24 mouse cellular contexts compared by ENCODE assay signal in the genomic region with DNA sequence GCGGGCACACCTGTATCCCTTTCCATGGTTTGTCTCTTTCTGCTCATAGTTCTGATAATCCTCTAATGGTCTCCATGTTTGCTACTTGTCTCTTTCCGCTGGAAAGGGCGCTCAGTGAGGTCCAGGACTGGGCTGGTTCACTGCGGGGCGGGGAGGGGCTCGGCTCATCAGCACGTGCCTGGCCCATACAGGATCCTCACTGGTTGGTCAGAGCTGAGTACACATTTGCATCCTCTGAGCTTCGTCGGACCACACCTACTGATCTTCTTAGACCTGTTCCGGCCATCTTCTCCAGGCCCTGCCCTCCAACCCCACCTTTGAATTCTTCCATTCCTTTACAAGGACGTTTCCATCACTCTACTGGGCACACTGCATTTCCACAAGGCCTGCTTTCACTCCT. TPM values are rescaled to one million over a fixed set of nuclear protein-coding genes. Genes with fewer than 3 reads are reported as not detected.
DNase-seq lines count a peak whose midpoint lies in the region; ATAC-seq and TF ChIP-seq lines count a peak whose summit lies in the region.
"Had no signal": no experiment of that assay in that cellular context is flagged by ENCODE, and none has a peak within 500 bp of the region (broad histone marks: within the 10 kb centered on the region; RNA-seq: fewer than 3 reads in every experiment).

No protein-coding gene starts in this region.

- H3K27ac ChIP-seq in CH12.LX (ENCODE audit: insufficient read depth, low read depth) (no peak overlapping the region), ES-E14 (ENCODE audit: insufficient read depth, low read depth, low read length, poor library complexity, severe bottlenecking) (no peak overlapping the region)
- no peak overlapping the region for H3K27ac ChIP-seq in forebrain, postnatal 0 days (ENCODE audit: low read depth, low read length)
- H3K27ac ChIP-seq: embryonic facial prominence, embryonic 12.5 days; embryonic facial prominence, embryonic 15.5 days; heart, embryonic 13.5 days; hindbrain, embryonic 12.5 days; hindbrain, embryonic 15.5 days had no signal

- DNase-seq in CH12.LX (ENCODE audit: extremely low read depth) = no peak
- peak; percentile 34 for DNase-seq in ES-E14 (ENCODE audit: low read depth, low spot score)
- peak; percentile 87 for DNase-seq in ZHBTc4 (ENCODE audit: low read depth, low spot score)
- no peak for DNase-seq in forebrain, postnatal 0 days
- DNase-seq in right cerebral cortex, postnatal 25 days = no peak
- DNase-seq: adrenal gland, postnatal 14 days; cerebellum, adult 11 months; cerebellum, adult 2 months; cerebellum, adult 9-11 months; cerebellum, postnatal 25 days; gastrocnemius, postnatal 10 days; gastrocnemius, postnatal 36 days; kidney, adult 2 months had no signal

- no peak for TF ChIP-seq EP300 in CH12.LX (IDR thresholded peaks at IDR 0.05; ENCODE audit: low read length)

- 87% methylated on average over 11 of the region's 11 CpGs for WGBS in forebrain, postnatal 0 days

- TF ChIP-seq CTCF in CH12.LX (conservative IDR thresholded peaks at IDR 0.05 in 1 of 2, IDR thresholded peaks at IDR 0.05 in 1 of 2; ENCODE audit: low read depth in 2 of 2, low read length in 2 of 2) = no peak
- no peak for TF ChIP-seq CTCF in E14TG2a.4 (conservative IDR thresholded peaks at IDR 0.05; ENCODE audit: low read length)
- TF ChIP-seq CTCF in forebrain, postnatal 0 days (IDR thresholded peaks at IDR 0.05; ENCODE audit: low read depth) = no peak

- no peak for ATAC-seq in forebrain, postnatal 0 days
- ATAC-seq: CD4-positive, CD25-positive, alpha-beta regulatory T cell, adult 4 months; forebrain, embryonic 14.5 days; intestine, postnatal 0 days; Patski had no signal

- H3K36me3 ChIP-seq in CH12.LX (replicated peaks in 1 of 2; ENCODE audit: control insufficient read depth in 1 of 2, insufficient read depth in 1 of 2, low read length in 1 of 2) (no peaks in the 10 kb centered on the region), E14TG2a.4 (ENCODE audit: insufficient read depth, low read length) (no peaks in the 10 kb centered on the region), ES-E14 (ENCODE audit: control insufficient read depth, insufficient read depth, low read length, poor library complexity, severe bottlenecking) (no peaks in the 10 kb centered on the region)
- no peaks in the 10 kb centered on the region for H3K36me3 ChIP-seq in forebrain, postnatal 0 days (ENCODE audit: insufficient read depth)
- H3K36me3 ChIP-seq: embryonic facial prominence, embryonic 12.5 days; embryonic facial prominence, embryonic 15.5 days; G1E; heart, embryonic 13.5 days; hindbrain, embryonic 12.5 days; hindbrain, embryonic 15.5 days had no signal

- H3K4me1 ChIP-seq in CH12.LX (ENCODE audit: control insufficient read depth in 1 of 2, insufficient read depth in 2 of 2) = peaks cover 7 to 24% of the 10 kb centered on the region in 2 experiments
- H3K4me1 ChIP-seq in E14TG2a.4 (replicated peaks; ENCODE audit: low read depth, low read length) = peaks cover 57% of the 10 kb centered on the region
- peaks cover 4 to 19% of the 10 kb centered on the region in 2 experiments; a peak in 3 of 4 replicates for H3K4me1 ChIP-seq in ES-E14 (ENCODE audit: control insufficient read depth in 2 of 2, insufficient read depth in 2 of 2, low read length in 2 of 2, poor library complexity in 1 of 2)
- no peaks in the 10 kb centered on the region for H3K4me1 ChIP-seq in forebrain, postnatal 0 days (ENCODE audit: insufficient read depth)
- H3K4me1 ChIP-seq: embryonic facial prominence, embryonic 12.5 days; hindbrain, embryonic 12.5 days; hindbrain, embryonic 15.5 days had no signal

- H3K4me2 ChIP-seq in CH12.LX (ENCODE audit: insufficient read depth, low read depth, poor library complexity, severe bottlenecking) = no peak overlapping the region
- no peak overlapping the region for H3K4me2 ChIP-seq in forebrain, postnatal 0 days (ENCODE audit: low read depth)
- H3K4me2 ChIP-seq: embryonic facial prominence, embryonic 12.5 days; embryonic facial prominence, embryonic 15.5 days; heart, embryonic 13.5 days; hindbrain, embryonic 12.5 days; hindbrain, embryonic 15.5 days had no signal

- no peak for TF ChIP-seq POLR2A in CH12.LX (IDR thresholded peaks at IDR 0.05; ENCODE audit: low read depth, low read length)

- H3K9me3 ChIP-seq in CH12.LX (replicated peaks; ENCODE audit: low read length) = no peaks in the 10 kb centered on the region
- no peaks in the 10 kb centered on the region for H3K9me3 ChIP-seq in E14TG2a.4 (ENCODE audit: low read length)
- no peaks in the 10 kb centered on the region for H3K9me3 ChIP-seq in ES-E14 (ENCODE audit: control insufficient read depth, insufficient read depth, low read depth, low read length)
- H3K9me3 ChIP-seq in forebrain, postnatal 0 days (ENCODE audit: low read length) = no peaks in the 10 kb centered on the region
- H3K9me3 ChIP-seq: embryonic facial prominence, embryonic 12.5 days; embryonic facial prominence, embryonic 15.5 days; G1E; heart, embryonic 13.5 days; hindbrain, embryonic 12.5 days; hindbrain, embryonic 15.5 days had no signal

- H3K27me3 ChIP-seq in CH12.LX (replicated peaks) (no peaks in the 10 kb centered on the region), E14TG2a.4 (ENCODE audit: insufficient read depth, low read length) (no peaks in the 10 kb centered on the region)
- H3K27me3 ChIP-seq in forebrain, postnatal 0 days (ENCODE audit: insufficient read depth, low read length) = no peaks in the 10 kb centered on the region
- H3K27me3 ChIP-seq: embryonic facial prominence, embryonic 12.5 days; embryonic facial prominence, embryonic 15.5 days; heart, embryonic 13.5 days; hindbrain, embryonic 12.5 days; hindbrain, embryonic 15.5 days; Patski had no signal

- in situ Hi-C loops in CH12.LX (cut with MboI; ENCODE audit: low pct_ligation_motif_present, low pct_unique_long_range_greater_than_20kb, low sequenced_read_pairs) = no loop called here
- in situ Hi-C loops in ES-E14 (cut with MboI; ENCODE audit: low sequenced_read_pairs in 2 of 2, unreplicated experiment in 2 of 2) = no loop called here

- TF ChIP-seq RAD21 in CH12.LX (IDR thresholded peaks at IDR 0.05; ENCODE audit: low read depth, low read length) = no peak

- dilution Hi-C loops in CH12.LX (cut with MboI; ENCODE audit: extremely low pct_ligation_motif_present, extremely low pct_unique_long_range_greater_than_20kb, low sequenced_read_pairs) = no loop called here

- no peaks in the 10 kb centered on the region for H3K79me2 ChIP-seq in CH12.LX (replicated peaks; ENCODE audit: control insufficient read depth, extremely low read depth, insufficient read depth, poor library complexity, severe bottlenecking)

- H3K9ac ChIP-seq in CH12.LX (ENCODE audit: insufficient read depth, low read depth) = no peak overlapping the region
- H3K9ac ChIP-seq in ES-E14 (ENCODE audit: insufficient read depth, low read depth, low read length, poor library complexity, severe bottlenecking) = no peak overlapping the region
- no peak overlapping the region for H3K9ac ChIP-seq in forebrain, postnatal 0 days
- H3K9ac ChIP-seq: embryonic facial prominence, embryonic 12.5 days; embryonic facial prominence, embryonic 15.5 days; heart, embryonic 13.5 days; hindbrain, embryonic 12.5 days; hindbrain, embryonic 15.5 days had no signal

- H3K4me3 ChIP-seq in CH12.LX (replicated peaks in 1 of 3; ENCODE audit: low read depth in 2 of 3, low read length in 2 of 3, poor library complexity in 1 of 3) = no peak overlapping the region
- H3K4me3 ChIP-seq in E14TG2a.4 (replicated peaks; ENCODE audit: low read length) = peak overlapping the region; percentile 35; the same call in 1 of the 2 replicates
- H3K4me3 ChIP-seq in ES-E14 (ENCODE audit: insufficient read depth in 1 of 2, low read depth in 1 of 2, low read length in 2 of 2, poor library complexity in 1 of 2, severe bottlenecking in 1 of 2) = no peak overlapping the region
- H3K4me3 ChIP-seq in forebrain, postnatal 0 days (ENCODE audit: low read depth, low read length) = no peak overlapping the region
- H3K4me3 ChIP-seq: embryonic facial prominence, embryonic 12.5 days; embryonic facial prominence, embryonic 15.5 days; heart, embryonic 13.5 days; hindbrain, embryonic 12.5 days; hindbrain, embryonic 15.5 days had no signal

TF ChIP-seq in CH12.LX, 34 proteins besides CTCF, POLR2A, EP300 and RAD21:
- TF ChIP-seq BHLHE40 (IDR thresholded peaks at IDR 0.05; ENCODE audit: low read depth, low read length) (peak; percentile 35; the same call in 1 of the 2 replicates), TCF12 (IDR thresholded peaks at IDR 0.05; ENCODE audit: low read depth, low read length) (no peak), MAZ (IDR thresholded peaks at IDR 0.05; ENCODE audit: low read depth, low read length) (no peak), KAT2A (IDR thresholded peaks at IDR 0.05; ENCODE audit: insufficient replicate concordance, low read length) (no peak), POLR2AphosphoS2 (IDR thresholded peaks at IDR 0.05; ENCODE audit: low read depth, low read length) (no peak), JUND (conservative IDR thresholded peaks at IDR 0.05; ENCODE audit: low read depth, low read length) (no peak), USF2 (conservative IDR thresholded peaks at IDR 0.05; ENCODE audit: low read depth, low read length) (no peak)

TF ChIP-seq in ES-E14, 5 proteins besides CTCF, POLR2A, EP300 and RAD21:
- TF ChIP-seq MAFK (IDR thresholded peaks at IDR 0.05; ENCODE audit: insufficient read depth, low read depth, low read length) = no peak
- TF ChIP-seq CHD2 (IDR thresholded peaks at IDR 0.05; ENCODE audit: low read depth, low read length) = no peak
- no peak for TF ChIP-seq ZC3H11A (IDR thresholded peaks at IDR 0.05; ENCODE audit: borderline replicate concordance, low read depth, low read length)
- TF ChIP-seq HCFC1 (IDR thresholded peaks at IDR 0.05; ENCODE audit: borderline replicate concordance, insufficient read depth, low read length) = no peak
- TF ChIP-seq ZNF384 (IDR thresholded peaks at IDR 0.05; ENCODE audit: low read depth, low read length) = no peak

RNA-seq across cellular contexts. Expression of a gene that starts 51.3 kb away (rescaled TPM):
- total RNA-seq in CH12.LX (2012; rRNA removed) (15.3 and 24.2 TPM in 2 replicates), CH12.LX (2014; rRNA removed) (31.8 and 32.6 TPM in 2 replicates), ES-E14 (2012; rRNA removed) (18.5 and 20.7 TPM in 2 replicates)
- polyA plus RNA-seq in CH12.LX (2012; ENCODE audit: insufficient read length, low read depth) = 40.0 and 47.7 TPM in 2 replicates
- total RNA-seq in forebrain, postnatal 0 days (2014; rRNA removed) = 55.8 and 73.8 TPM in 2 replicates
- polyA plus RNA-seq in forebrain, postnatal 0 days (2015; fragmentation: Nextera tagmentation; extraction: Ambion mirVana) = 30.1 and 46.6 TPM in 2 replicates
- polyA plus RNA-seq: G1E had no signal

Comparison
In these comparisons a context has a peak if more than half of its experiments do, and no peak if none do; other contexts are left out.
1. DNase-seq: peak in ES-E14 (single experiment) and ZHBTc4 (single experiment); none in CH12.LX (single experiment), forebrain, postnatal 0 days (single experiment) and right cerebral cortex, postnatal 25 days (single experiment).